Mouse (Mus musculus): ENCODE results near the gene S100a6.

DNA sequence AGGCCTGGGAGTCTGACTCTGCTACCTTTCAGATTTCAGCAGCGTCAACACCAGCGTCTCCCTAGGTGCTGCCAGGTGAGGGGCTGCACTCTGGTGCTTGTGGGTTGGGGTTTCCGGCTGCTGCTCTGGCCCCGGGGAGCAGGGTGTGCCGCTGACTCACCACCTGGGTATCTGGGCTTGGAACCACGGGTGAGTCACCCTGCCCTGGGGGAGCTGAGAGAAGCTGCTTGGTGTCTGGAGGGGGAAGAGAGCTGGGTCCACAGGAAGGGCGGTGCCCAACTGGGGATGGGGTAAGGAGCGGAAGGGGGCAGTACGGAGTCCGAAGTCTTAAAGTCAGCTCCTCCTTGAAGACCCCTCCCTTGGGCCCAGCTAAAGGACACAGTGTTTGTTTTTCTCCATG lies 25.8 kb upstream of the S100a6 start:
- TF ChIP-seq CTCF (conservative IDR thresholded peaks at IDR 0.05; ENCODE audit: insufficient read depth, insufficient read length, low read depth, low read length): no peak
- TF ChIP-seq POLR2A (IDR thresholded peaks at IDR 0.05; ENCODE audit: low read depth, low read length): no peak

Data from kidney, adult 2 months (tissue).